Mouse (Mus musculus) megakaryocyte-erythroid progenitor cell, adult 5 weeks (primary cell): Measurements from ENCODE around the gene Ces3b. TPM values are rescaled to one million over a fixed set of nuclear protein-coding genes. Genes with fewer than 3 reads are reported as not detected.

ENCODE experiments used
- polyA plus RNA-seq: library from polyadenylated mRNA; stranded (reverse); fragments of >175 nt; gene quantifications from 2 replicates; pipeline ENCODE4 v1.2.3, GENCODE M21; 2012

Gene Ces3b
- not detected in 2 replicates for polyA plus RNA-seq

GRCm38 (mm10) chr8:105083449-105084050 lies at the start of gene Ces3b:
Ces3b (plus strand) TSS chr8:105083753.

GRCm38 (mm10) chr8:105048371-105048854 lies 35.1 kb upstream of the Ces3b start, which contains the start of gene Ces3a:
Ces3a (plus strand) TSS chr8:105048601.

GRCm38 (mm10) chr8:105131509-105131908 lies 48.0 kb downstream of the Ces3b start, which contains the start of gene Ces4a:
Ces4a (plus strand) TSS chr8:105131800.

Other genes with a start within 250 kb of the Ces3b start
- 0.04 TPM in 1 of 2 replicates, not detected in the other for gene Ces2c, start 236.7 kb upstream of the Ces3b start, polyA plus RNA-seq
- gene Ces2e, start 157.5 kb upstream of the Ces3b start, polyA plus RNA-seq: not detected in 2 replicates
- gene Ces2f, start 136.4 kb upstream of the Ces3b start, polyA plus RNA-seq: not detected in 2 replicates
- 9.4 and 10.8 TPM in 2 replicates for gene Ces2g, start 122.0 kb upstream of the Ces3b start, polyA plus RNA-seq
- gene Ces2h, start 82.9 kb upstream of the Ces3b start, polyA plus RNA-seq: not detected in 2 replicates
- not detected in 2 replicates for gene Ces3a, start 35.2 kb upstream of the Ces3b start, polyA plus RNA-seq
- gene Ces4a, start 48.0 kb downstream of the Ces3b start, polyA plus RNA-seq: not detected in 2 replicates
- gene Cbfb, start 86.9 kb downstream of the Ces3b start, polyA plus RNA-seq: 37.9 and 39.6 TPM in 2 replicates
- gene D230025D16Rik, start 141.4 kb downstream of the Ces3b start, polyA plus RNA-seq: 5.9 and 6.6 TPM in 2 replicates
- 2.3 and 3.5 TPM in 2 replicates for gene B3gnt9, start 171.4 kb downstream of the Ces3b start, polyA plus RNA-seq
- gene Tradd, start 180.9 kb downstream of the Ces3b start, polyA plus RNA-seq: 29.0 and 32.2 TPM in 2 replicates
- gene Fbxl8, start 180.9 kb downstream of the Ces3b start, polyA plus RNA-seq: 6.1 and 10.2 TPM in 2 replicates
- 0.05 and 0.12 TPM in 2 replicates for gene Hsf4, start 186.0 kb downstream of the Ces3b start, polyA plus RNA-seq
- 0.22 TPM in 1 of 2 replicates, not detected in the other for gene Nol3, start 192.4 kb downstream of the Ces3b start, polyA plus RNA-seq
- gene 4931428F04Rik, start 206.1 kb downstream of the Ces3b start, polyA plus RNA-seq: 3.8 and 4.6 TPM in 2 replicates
- 5.4 and 6.5 TPM in 2 replicates for gene Exoc3l, start 212.3 kb downstream of the Ces3b start, polyA plus RNA-seq
- gene E2f4, start 213.9 kb downstream of the Ces3b start, polyA plus RNA-seq: 60.7 and 71.9 TPM in 2 replicates
- gene Elmo3, start 221.8 kb downstream of the Ces3b start, polyA plus RNA-seq: 1.5 and 2.0 TPM in 2 replicates
- gene Lrrc29, start 242.5 kb downstream of the Ces3b start, polyA plus RNA-seq: 1.2 and 1.3 TPM in 2 replicates
- 23.7 and 24.6 TPM in 2 replicates for gene Tmem208, start 242.6 kb downstream of the Ces3b start, polyA plus RNA-seq